Mouse (Mus musculus) intestine, embryonic 16.5 days (tissue): ENCODE measurements around the gene Tulp4. TPM values are rescaled to one million over a fixed set of nuclear protein-coding genes. Genes with fewer than 3 reads are reported as not detected.

Source experiments
- ATAC-seq: fragments of 200-750 bp; cut with Nextera tagmentation; 2 replicates; pipeline ENCODE4 v1.8.0; 2017; ENCODE audit warnings: moderate TSS enrichment, moderate library complexity
- H3K27ac ChIP-seq: fragments of 300-500 bp; sonication (generic); 2 replicates; pipeline ENCODE4 v1.5.1; 2014; ENCODE audit warnings: mild to moderate bottlenecking, low read length
- H3K27me3 ChIP-seq: fragments of 300-500 bp; sonication (generic); replicated peaks from 2 replicates; pipeline ENCODE4 v1.6.1; 2014; ENCODE audit warnings: low read length, control low read depth, mixed read lengths; ENCODE audit not compliant: control insufficient read depth, insufficient read depth
- H3K36me3 ChIP-seq: fragments of 300-500 bp; sonication (generic); 2 replicates; pipeline ENCODE4 v1.6.1; 2014; ENCODE audit warnings: low read length, control low read depth; ENCODE audit not compliant: control insufficient read depth, insufficient read depth
- H3K4me1 ChIP-seq: fragments of 300-500 bp; sonication (generic); 2 replicates; pipeline ENCODE4 v1.6.1; 2014; ENCODE audit warnings: low read length, control low read depth, mixed read lengths; ENCODE audit not compliant: control insufficient read depth, insufficient read depth
- H3K4me2 ChIP-seq: fragments of 300-500 bp; sonication (generic); 2 replicates; pipeline ENCODE4 v1.6.1; 2014; ENCODE audit warnings: low read depth, low read length, control low read depth
- H3K4me3 ChIP-seq: fragments of 300-500 bp; sonication (generic); 2 replicates; pipeline ENCODE4 v1.5.1; 2014; ENCODE audit warnings: mild to moderate bottlenecking, low read length
- H3K9ac ChIP-seq: fragments of 300-500 bp; sonication (generic); 2 replicates; pipeline ENCODE4 v1.6.1; 2014; ENCODE audit warnings: low read depth, low read length
- H3K9me3 ChIP-seq: fragments of 300-500 bp; sonication (generic); 2 replicates; pipeline ENCODE4 v1.6.1; 2016; ENCODE audit warnings: low read length, control low read depth; ENCODE audit not compliant: control insufficient read depth
- WGBS: fragments of 180-500 bp; shearing (Covaris S2); extraction: QIAGEN DNeasy Blood & Tissue Kit; methylation state at CpG from one replicate; pipeline ENCODE4 v1.1.7; 2014; 5-methylcytosine and 5-hydroxymethylcytosine counted together
- polyA plus RNA-seq: library from polyadenylated mRNA; unstranded; fragments of >200 nt; fragmentation: Nextera tagmentation; extraction: Ambion mirVana; gene quantifications from 2 replicates; pipeline ENCODE4 v1.2.1, GENCODE M21; 2015

The Tulp4 gene
- 60.1 and 79.1 TPM in 2 replicates for polyA plus RNA-seq

GRCm38 (mm10) chr17:6106361-6107014 lies at the start of gene Tulp4:
Gene Tulp4 (plus strand): TSS chr17:6106437.
- H3K4me3 ChIP-seq = peak within 1 kb of the TSS; percentile 93
- no peaks in the 10 kb centered on the region; the same call in 1 of the 2 replicates for H3K36me3 ChIP-seq
- H3K4me1 ChIP-seq = peaks cover 17% of the 10 kb centered on the region
- H3K9ac ChIP-seq = peak within 1 kb of the TSS; percentile 94
- ATAC-seq = peak; percentile 97
- H3K9me3 ChIP-seq = no peaks in the 10 kb centered on the region
- under 1% methylated on average over 60 of the region's 76 CpGs for WGBS
- H3K4me2 ChIP-seq = peak within 1 kb of the TSS; percentile 80
- H3K27me3 ChIP-seq = no peaks in the 10 kb centered on the region
- peak within 1 kb of the TSS; percentile 93 for H3K27ac ChIP-seq

DNA sequence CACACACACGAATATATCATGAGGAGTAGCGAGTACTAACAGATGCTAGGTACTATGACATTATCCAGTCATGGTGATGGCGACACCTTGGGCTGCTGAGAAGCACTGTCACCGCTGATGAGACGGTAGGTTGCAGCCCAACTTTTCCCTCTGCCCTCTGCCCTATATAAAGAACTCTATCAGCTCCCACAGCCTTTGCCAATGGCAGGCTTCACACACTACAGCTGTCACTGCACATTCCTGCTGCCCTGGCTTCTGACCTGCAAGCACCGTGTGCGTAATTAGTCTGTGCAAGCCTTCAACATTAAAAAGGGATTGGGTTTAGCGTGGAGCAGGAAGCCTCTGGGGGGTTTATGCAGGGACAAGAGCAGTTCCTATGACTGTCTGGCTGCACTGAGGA lies 43.4 kb upstream of the Tulp4 start:
- Histone ChIP-seq H3K4me3 (no peak overlapping the region), H3K27ac (no peak overlapping the region), H3K36me3 (0 out of 2 replicates have a peak, but pooled peaks cover 10% of the 10 kb centered on the region), H3K27me3 (no peaks in the 10 kb centered on the region), H3K9ac (no peak overlapping the region), H3K9me3 (no peaks in the 10 kb centered on the region), H3K4me2 (no peak overlapping the region), H3K4me1 (no peaks in the 10 kb centered on the region)
- 88% methylated on average over 8 of the region's 8 CpGs for WGBS
- no peak for ATAC-seq

- 89% methylated on average over 5 of the region's 5 CpGs for whole genome bisulfite sequencing
- Histone ChIP-seq H3K4me1 (no peaks in the 10 kb centered on the region), H3K9ac (no peak overlapping the region), H3K4me3 (no peak overlapping the region), H3K36me3 (0 out of 2 replicates have a peak, but pooled peaks cover 10% of the 10 kb centered on the region), H3K9me3 (no peaks in the 10 kb centered on the region), H3K27me3 (no peaks in the 10 kb centered on the region), H3K27ac (no peak overlapping the region), H3K4me2 (no peak overlapping the region)
- no peak for ATAC-seq
Observed at GRCm38 (mm10) chr17:6063532-6063931, 42.7 kb upstream of the Tulp4 start.

- no peak overlapping the region for H3K27ac ChIP-seq
- WGBS = 95% methylated on average over 2 of the region's 2 CpGs
- no peaks in the 10 kb centered on the region for H3K27me3 ChIP-seq
- H3K4me1 ChIP-seq = no peaks in the 10 kb centered on the region
- H3K4me3 ChIP-seq = no peak overlapping the region
- no peaks in the 10 kb centered on the region for H3K9me3 ChIP-seq
- no peak overlapping the region for H3K4me2 ChIP-seq
- no peak overlapping the region for H3K9ac ChIP-seq
- H3K36me3 ChIP-seq = 0 out of 2 replicates have a peak, but pooled peaks cover 15% of the 10 kb centered on the region
- ATAC-seq = no peak
Observed at GRCm38 (mm10) chr17:6066021-6066420, 40.2 kb upstream of the Tulp4 start.

GRCm38 (mm10) chr17:6067613-6068012 lies 38.6 kb upstream of the Tulp4 start:
- WGBS = 95% methylated on average over 7 of the region's 7 CpGs

DNA sequence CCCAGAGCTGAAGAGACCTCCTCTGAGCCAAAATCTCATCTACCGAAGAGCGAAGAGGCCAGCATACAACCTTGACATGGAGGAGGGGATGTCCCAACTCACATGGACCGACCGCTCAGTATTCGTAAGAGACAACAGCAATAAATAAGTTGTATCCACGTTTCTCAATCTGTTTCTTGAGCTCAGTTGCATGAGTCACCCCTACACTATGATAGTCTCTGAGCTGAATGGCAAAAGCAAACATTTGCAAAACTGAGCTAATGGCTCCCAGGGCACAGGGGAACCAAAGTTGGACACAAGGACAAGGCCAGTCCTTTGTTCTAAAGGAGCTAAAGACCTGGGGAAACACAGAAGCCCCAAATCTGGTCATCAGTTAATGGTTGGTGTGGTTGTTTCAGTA lies 36.4 kb upstream of the Tulp4 start:
- WGBS = 89% methylated on average over 6 of the region's 6 CpGs
- Histone ChIP-seq H3K9ac (no peak overlapping the region), H3K27ac (no peak overlapping the region), H3K9me3 (no peaks in the 10 kb centered on the region), H3K27me3 (no peaks in the 10 kb centered on the region), H3K4me3 (no peak overlapping the region), H3K36me3 (0 out of 2 replicates have a peak, but pooled peaks cover 15% of the 10 kb centered on the region), H3K4me2 (no peak overlapping the region), H3K4me1 (peaks cover 5% of the 10 kb centered on the region; the same call in 1 of the 2 replicates)
- ATAC-seq = no peak

More at GRCm38 (mm10) chr17:6067613-6068012, 38.6 kb upstream of the Tulp4 start:
- Histone ChIP-seq H3K9me3 (no peaks in the 10 kb centered on the region), H3K27me3 (no peaks in the 10 kb centered on the region), H3K9ac (no peak overlapping the region), H3K27ac (no peak overlapping the region), H3K4me1 (no peaks in the 10 kb centered on the region), H3K4me3 (no peak overlapping the region), H3K4me2 (no peak overlapping the region), H3K36me3 (0 out of 2 replicates have a peak, but pooled peaks cover 15% of the 10 kb centered on the region)
- ATAC-seq = no peak

DNA sequence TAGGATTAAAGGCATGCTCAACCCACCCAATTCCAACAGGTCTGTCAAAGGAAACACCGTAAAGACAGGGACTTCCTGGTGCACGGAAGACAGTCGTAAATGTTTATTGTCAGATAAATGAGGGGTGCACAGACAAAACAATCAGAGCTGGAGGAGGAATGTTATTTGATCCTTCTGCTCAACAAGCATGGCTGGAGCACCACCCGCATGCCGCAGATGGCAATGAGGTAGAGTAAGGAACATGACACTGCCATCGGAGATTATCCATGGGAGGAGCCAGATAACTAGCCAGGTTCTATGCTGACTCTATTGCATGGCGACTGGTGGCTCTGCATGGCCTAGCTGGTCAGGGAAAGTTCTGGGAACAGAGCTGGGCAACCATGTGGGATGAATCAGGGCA lies 32.8 kb upstream of the Tulp4 start:
- ATAC-seq = peak; percentile 66
- Histone ChIP-seq H3K27me3 (no peaks in the 10 kb centered on the region), H3K9ac (no peak overlapping the region), H3K4me2 (no peak overlapping the region), H3K4me3 (no peak overlapping the region), H3K4me1 (peaks cover 5% of the 10 kb centered on the region; the same call in 1 of the 2 replicates), H3K36me3 (0 out of 2 replicates have a peak, but pooled peaks cover 6% of the 10 kb centered on the region), H3K27ac (no peak overlapping the region), H3K9me3 (no peaks in the 10 kb centered on the region)
- WGBS = 38% methylated on average over 7 of the region's 7 CpGs

DNA sequence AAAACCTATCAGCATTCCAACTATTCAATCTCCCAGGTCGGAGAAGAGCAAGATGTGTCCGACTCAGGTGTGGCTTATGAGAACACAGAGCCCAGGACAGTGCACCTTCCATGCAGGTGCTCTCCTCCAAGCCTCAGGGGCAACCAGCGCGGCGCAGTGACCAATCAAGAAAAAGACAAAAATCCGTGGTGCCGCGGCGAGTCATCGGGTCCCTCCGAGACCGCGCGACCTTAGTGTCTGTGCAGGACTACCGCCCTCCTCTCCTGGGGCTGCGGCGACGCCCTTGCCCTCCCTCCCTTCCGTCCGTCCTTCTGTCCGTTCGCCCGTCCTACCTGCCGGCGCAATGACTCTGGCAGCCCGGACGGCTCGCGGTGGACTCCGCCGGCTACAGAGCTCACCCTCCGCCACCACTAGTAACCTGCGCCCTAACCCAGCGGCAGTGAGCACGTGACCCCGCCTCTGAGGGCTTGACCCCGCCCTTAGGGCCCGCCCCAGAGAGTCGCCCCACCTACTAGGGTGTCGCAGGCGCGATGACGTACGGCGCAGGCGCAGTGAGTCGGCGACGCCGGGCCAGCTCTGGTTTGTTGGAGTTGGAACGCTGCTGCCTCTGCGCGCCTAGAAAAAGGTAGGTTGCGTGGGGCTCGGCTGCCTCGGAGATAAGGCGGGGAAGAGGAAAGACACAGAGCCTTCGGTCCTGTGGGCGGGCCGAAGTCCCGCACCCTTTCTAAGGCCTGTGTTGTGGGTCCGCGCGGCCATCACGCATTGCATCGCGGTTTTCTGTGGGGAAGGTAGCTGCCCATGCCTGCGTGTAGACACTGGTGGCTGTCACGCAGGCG lies 26.7 kb upstream of the Tulp4 start, which contains the start of the genes Serac1 and Gtf2h5:
Gene Serac1 (minus strand): TSS at position 455 of the 836 bp plus-strand sequence.
Gene Gtf2h5 (plus strand): TSS at position 500 of the 836 bp plus-strand sequence.
- Histone ChIP-seq H3K27ac (peak within 1 kb of the TSS; percentile 92), H3K27me3 (no peaks in the 10 kb centered on the region), H3K9ac (peak within 1 kb of the TSS; percentile 91), H3K4me3 (peak within 1 kb of the TSS; percentile 87), H3K9me3 (no peaks in the 10 kb centered on the region), H3K36me3 (0 out of 2 replicates have a peak, but pooled peaks cover 6% of the 10 kb centered on the region), H3K4me1 (no peaks in the 10 kb centered on the region), H3K4me2 (peak within 1 kb of the TSS; percentile 77)
- peak; percentile 99 for ATAC-seq
- under 1% methylated on average over 69 of the region's 70 CpGs for WGBS

- H3K4me1 ChIP-seq = no peaks in the 10 kb centered on the region
- no peak overlapping the region for H3K4me2 ChIP-seq
- WGBS = 91% methylated on average over 5 of the region's 5 CpGs
- H3K27me3 ChIP-seq = no peaks in the 10 kb centered on the region
- H3K9me3 ChIP-seq = no peaks in the 10 kb centered on the region
- no peak for ATAC-seq
- no peak overlapping the region for H3K4me3 ChIP-seq
- 0 out of 2 replicates have a peak, but pooled peaks cover 7% of the 10 kb centered on the region for H3K36me3 ChIP-seq
- H3K27ac ChIP-seq = no peak overlapping the region
- no peak overlapping the region for H3K9ac ChIP-seq
Observed at GRCm38 (mm10) chr17:6083323-6083890, 22.8 kb upstream of the Tulp4 start.
